Mouse (Mus musculus) frontal cortex, postnatal 36 days (tissue): Measurements from ENCODE around the gene Pdia3.
"Not testable (repeated sequence)": the region's sequence is repeated elsewhere in the genome, so short reads cannot be mapped to it uniquely, and the experiment has no call there.

ENCODE experiments used
- DNase-seq, 2 experiments: peaks; one replicate each; pipeline ENCODE4 v3.0.0; 2022; ENCODE audit warnings: low spot score in 2 of 2

Gene Pdia3

DNA sequence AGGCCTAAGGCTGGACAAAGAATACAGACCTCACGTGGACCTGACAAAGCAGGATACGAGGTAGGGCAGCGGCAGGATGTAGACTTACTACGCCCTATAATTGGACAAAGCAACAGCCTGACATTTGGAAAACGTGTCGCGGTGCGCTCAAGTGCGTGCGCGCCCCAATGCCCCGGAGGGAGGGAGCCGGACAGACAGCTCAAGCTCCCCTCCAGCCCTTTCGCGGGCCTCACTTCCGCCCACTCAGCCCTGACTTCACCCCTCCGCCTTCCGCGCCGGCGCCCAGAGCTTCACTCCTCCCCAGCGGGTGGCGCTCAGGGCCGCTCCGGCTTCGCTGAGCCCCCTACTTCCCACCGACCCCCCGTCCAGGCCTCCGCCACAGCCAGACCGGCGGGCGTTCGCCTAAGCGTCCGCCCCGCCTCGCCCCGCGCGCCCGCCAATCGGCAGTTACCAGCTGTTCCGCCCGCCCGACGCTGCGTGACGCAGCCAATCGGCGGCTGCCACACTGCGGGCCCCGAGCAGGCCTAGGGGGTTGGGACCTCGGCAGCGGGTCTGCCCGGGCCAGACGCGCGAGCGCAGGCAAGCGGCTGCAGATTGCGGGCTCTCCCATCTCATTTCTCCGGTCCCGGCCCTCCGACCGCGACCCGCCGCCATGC lies at the start of gene Pdia3, which contains the start of gene Catsper2:
Gene Pdia3, plus strand, starts transcription at position 389 of the 656 bp plus-strand sequence.
Gene Catsper2, minus strand, starts transcription at position 406 of the 656 bp plus-strand sequence.
- peak; percentile 96 to 97 for DNase-seq

DNA sequence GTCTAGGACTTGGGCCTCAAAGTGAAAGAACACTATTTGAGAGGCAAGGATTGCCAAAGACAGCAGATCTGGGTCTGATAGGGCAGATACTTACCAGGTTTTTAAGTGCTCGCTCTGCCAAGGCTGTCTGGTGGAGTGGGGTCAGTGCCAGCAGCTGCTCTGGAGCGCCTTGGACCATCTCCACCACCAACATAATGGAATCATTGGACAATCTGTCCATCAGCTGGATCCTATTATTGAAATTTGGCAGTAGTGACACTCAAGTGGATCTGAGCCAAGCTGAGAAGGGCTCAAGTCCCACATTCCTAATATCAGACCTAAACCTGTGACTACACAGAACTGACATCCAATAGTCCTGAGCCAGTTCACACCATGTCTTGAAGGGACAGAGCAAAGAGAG lies 44.7 kb upstream of the Pdia3 start:
- no peak for DNase-seq

DNA sequence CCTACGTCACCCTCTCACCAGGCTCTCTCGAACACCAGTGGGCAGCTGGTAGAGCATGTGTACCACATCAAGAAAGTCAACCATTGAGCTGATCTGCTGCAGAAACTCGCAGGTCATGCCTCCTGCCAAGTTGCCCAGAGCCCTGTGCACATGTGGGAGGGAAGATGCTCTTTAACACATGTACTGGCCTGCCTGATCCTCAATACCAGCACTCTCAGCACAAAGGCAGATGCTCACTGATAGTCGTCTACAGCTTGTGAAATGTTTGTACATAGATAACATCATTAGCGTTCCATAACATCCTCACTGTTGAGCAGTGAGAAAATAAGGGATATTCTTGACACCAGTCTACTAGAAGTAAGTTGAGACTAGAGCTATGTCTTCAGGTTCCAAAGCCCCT lies 42.7 kb upstream of the Pdia3 start:
- DNase-seq = no peak

DNA sequence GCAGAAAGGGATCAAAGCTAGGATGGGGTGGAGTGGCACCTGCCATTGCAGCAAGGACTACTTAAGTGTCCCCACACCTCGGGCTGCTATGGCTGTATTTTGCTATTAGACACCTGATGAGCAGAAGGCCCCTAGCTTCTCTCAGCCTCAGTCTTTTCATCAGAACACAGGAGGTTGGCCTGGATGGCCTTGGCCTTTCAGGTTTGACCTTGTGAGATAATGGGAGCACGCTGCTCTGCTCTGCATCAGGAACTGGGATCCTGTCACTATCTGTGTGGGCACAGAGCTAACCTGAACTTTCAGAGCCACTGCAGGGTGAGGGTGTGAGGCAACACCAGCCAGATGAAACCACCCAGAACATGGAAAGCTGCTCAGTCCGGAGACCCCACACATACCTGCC lies 41.3 kb upstream of the Pdia3 start:
- DNase-seq = no peak

DNA sequence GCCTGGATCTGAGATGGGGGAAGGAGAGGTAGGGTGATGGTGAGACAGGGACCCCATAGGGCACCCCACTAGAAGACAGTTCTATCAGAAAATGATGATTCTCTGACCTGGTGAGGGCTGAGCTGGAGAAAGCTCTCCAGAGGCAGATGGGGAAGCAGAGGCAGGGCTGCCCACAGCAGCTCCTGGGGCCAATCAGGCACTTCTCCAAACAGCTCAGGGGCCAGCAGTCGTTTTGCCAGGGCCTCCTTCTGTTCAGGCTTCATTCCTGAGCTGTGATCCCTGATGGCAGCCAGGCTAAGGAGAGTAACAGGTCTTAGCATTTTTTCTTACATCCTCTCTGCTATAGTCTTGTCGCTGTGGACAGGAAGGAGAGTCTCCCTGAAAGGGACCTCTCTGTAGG lies 38.8 kb upstream of the Pdia3 start:
- DNase-seq = no peak

DNA sequence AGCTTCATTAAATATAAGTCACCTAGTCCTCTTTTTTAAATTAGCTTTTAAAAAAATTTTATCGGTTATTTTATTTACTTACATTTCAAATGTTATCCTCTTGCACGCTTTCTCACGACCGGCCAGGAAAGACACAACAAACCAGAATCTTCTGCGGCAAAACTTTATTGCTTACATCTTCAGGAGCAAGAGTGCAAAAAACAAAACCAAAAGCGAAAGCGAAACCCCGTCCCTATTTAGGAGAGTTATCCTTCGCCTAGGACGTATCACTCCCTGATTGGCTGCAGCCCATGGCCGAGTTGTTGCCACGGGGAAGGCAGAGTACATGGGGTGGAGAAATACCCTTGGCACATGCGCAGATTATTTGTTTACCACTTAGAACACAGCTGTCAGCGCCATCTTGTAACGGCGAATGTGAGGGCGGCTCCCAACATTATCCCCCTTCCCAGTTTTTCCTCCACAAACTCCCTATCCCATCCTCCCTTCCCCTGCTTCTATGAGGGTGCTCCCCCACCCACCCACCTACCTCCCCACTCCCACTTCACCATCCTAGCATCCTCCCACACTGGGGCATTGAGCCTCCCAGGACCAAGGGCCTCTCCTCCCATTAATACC lies 26.5 kb upstream of the Pdia3 start, which contains the start of gene Strc:
Gene Strc, minus strand, starts transcription at position 208 of the 615 bp plus-strand sequence.
- DNase-seq = not testable (repeated sequence)

DNA sequence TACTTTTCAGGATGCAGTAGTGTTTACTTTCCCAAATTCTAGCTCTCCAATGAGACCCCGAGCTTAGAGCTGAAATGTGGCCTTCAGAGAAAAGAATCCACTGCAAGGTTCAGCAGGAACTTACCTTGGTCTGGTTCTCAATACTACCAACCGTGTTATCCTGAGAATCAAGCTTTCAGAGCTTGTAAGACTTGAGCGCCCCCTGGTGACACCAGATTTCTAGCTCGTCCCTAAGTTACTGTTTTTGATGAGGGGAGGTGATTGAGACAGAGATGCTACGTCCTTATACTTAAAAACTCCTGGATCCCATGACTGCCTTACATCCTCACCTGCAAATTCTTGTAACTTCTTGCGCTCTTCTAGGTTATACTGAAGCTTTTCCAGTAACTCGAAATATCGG lies 17.0 kb upstream of the Pdia3 start:
- DNase-seq = peak; percentile 89 to 91

DNA sequence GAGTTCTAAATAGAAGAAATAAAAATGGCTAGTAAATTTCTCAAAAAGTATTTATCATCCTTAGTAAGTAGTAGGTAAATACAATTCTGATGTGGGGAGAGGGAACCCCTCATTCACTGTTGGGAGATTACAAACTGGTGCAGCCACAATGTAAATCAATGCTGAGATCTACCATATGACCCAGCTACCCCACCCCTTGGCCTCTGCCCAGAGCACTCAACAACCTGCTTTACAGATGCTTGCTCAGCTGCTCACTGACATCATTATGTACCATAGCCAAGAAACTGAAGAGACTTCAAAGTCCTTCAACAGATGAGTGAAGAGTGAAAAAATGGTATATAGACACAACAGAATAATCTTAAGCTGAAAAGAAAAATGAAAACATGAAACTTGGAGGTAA lies 10.3 kb upstream of the Pdia3 start:
- DNase-seq = no peak

DNA sequence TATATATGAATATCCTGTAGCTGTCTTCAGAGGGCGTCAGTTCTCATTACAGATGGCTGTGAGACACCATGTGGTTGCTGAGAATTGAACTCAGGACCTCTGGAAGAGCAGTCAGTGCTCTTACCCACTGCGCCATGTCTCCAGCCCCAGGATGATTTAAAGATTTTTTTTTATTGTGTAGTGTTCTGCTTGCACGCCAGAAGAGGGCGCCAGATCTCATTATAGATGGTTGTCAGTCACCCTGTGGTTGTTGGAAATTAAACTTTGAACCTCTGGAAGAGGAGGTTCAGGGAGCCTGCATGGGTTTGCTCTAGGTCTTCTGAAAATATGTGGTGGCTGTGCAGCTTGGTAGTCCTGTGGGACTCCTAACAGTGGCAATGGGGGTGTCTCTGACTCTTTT lies 5.4 kb upstream of the Pdia3 start:
- DNase-seq = no peak

DNA sequence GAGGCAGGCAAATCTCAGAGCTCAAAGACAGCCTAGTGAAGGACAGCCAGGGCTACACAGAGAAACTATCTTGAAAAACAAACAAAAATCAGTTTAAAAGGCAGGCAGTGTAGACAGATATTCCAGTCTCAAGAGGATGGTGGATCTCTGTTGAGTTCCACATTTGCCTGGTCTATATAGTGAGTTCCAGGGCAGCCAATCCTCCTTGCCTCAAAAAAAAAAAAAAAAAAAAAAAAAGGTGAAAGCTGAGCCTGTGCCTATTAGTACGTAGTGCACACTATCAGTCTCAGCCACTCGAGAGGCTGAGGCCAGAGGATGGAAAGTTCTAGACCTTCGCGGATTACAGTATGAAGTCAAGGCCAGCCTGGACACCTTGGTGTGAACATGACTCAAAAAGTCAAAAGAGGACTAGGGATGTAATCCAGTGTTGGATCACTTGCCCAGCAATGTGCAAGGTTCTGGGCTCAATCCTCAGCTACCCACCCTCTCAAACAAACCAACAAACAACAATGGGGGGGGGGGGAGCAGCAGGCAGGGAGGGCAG lies 660 bp upstream of the Pdia3 start:
- DNase-seq = no peak

DNA sequence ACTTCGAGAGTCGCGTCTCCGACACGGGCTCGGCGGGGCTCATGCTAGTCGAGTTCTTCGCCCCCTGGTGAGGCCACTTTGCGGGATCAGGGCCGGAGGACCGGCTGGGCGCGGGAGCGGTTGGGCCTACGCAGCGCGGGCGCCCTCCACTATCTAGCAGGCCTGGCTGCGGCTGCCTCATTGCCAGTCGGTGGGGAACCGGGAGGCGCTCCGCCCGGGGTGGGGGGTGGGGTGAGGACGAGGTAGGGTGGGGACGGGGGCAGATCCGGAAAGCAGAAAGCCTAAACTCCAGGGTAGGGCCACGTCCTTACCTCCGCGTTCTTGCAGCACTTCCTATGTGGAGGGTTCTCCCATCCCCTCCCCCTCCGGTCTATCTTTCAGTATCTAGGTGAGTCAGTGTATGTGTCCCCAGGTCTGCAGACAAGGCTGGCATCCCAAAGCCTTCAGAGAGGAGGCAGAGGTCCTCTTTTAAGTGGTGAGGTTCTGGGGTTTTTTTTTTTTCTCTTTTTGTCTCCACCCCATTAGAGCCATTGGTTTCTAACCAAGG lies 637 bp downstream of the Pdia3 start:
- no peak for DNase-seq

DNA sequence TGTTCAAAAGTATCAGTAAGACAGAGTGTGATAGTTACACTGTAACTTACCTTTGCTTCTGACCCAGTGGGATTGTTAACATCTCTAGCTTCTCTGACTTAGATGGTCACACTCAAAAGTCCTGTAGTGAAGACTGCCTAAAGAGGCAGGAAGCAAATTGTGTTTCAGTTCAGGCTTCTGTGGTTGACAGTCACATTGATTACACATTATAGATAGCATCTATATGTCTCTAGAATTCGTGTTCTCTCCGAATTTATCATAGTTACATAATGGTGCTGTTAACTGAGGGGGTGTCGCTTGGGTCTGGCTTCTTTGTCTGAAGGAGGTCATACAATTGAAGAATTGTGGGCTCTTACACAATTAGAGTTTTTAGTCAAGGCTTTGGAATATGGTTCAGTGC lies 1.5 kb downstream of the Pdia3 start:
- no peak for DNase-seq

DNA sequence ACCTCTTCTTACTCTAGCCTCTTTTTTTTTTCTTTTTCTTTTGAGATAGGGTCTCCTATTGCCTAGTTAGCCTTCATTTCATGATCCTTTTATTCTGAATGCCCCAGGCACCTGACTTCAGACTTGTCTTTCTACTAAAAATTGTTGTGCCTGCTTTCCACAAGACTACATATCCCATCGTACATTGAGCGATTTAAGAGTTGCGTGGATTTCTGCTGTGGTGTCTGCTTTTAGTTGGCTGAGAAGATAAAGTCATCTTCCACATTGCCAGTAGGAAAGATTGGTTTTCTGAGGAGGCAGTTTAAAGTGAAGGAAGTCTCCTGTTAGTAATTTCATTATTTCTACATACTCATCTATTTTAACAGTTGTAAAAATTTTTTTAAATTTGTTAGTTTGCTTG lies 2.0 kb downstream of the Pdia3 start:
- DNase-seq = peak in 1 of 2 experiments; percentile 29

DNA sequence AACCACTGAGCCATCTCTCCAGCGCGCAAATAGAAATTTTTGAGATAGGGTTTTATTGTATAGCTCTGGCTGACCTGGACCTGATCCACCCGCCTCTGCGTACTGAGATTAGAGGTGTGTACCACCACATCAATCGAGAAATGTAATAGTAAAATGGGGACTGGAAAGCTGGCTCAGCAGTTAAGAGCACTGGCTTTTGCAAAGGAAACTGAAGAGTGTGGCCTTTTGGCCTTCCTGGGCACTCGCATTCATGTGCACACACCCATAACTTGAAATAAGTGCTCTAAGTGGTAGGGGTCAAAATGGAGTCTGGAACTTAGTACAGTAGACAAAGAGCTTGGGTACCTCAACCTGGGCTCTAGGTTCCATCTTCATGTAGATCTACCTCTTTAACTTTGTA lies 2.8 kb downstream of the Pdia3 start:
- DNase-seq = no peak

DNA sequence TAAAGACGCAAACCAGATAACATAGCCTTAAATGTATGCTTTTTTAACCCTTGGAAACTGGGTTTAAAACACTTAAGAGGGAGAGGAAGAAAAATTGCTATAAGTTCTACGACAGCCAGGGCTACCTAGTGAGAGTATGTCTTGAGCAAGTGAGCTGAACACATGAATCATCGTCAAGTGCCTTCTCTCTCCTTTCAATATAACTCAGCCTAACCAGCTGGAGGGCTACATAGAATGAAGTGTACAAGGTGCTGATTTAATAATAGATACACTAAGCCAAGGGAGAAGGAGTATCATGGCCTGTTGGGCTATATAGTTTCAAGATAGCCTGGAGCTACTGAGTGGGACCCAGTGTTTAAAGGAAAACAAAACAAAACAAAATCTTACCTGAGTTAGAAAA lies 4.9 kb downstream of the Pdia3 start:
- DNase-seq = no peak

DNA sequence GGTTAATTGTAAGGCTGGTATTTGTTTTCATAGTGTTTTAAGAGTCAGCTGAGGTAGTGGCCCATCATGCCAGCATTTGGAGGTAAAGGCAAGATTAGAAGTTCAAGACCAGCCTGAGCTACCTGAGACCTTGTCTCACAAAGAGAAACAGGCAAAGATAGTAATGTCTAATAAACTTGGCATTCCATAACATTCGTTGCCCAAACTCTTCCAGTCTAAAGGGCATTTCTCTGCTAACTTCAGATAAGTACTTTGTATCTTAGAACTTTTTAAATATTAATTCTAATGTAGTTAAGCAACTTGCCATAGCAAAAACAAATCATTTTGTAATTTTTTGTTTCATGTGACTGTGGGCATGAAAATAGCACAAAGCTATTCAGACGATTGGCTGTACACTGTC lies 9.6 kb downstream of the Pdia3 start:
- no peak for DNase-seq

DNA sequence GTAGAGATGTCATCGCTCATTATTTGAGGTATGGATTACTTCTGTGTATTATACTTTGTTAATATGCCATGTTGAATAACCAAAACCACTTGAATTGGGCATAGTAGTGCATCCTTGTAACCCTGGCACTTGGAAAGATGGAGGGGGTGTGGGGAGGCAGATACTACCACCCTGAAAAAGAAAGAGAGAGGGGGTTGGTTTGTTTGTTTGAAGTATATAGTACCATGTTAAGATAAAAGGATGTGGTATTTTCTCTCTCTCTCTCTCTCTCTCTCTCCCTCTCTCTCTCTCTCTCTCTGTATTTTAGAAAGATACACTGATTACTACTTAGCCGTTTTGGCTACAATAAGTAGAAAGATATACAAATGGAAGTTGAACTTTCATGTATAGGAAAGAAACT lies 12.3 kb downstream of the Pdia3 start:
- no peak for DNase-seq

DNA sequence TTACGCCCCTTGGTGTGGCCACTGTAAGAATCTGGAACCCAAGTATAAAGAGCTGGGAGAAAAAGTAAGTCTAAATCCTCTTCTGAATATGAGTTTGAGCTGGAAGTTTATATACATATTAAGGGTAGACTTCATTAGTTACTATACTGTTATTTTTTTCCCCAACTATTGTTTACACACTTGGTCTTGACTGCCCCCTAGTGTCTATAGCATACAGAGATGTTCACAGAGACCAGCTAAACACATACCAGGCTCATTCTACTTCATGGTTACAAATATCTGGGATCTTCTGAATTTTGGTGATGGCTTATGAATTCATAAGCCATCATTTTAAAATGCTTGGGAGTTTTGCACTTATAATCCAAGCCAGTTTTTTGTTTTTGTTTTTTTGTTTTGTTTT lies 21.3 kb downstream of the Pdia3 start:
- no peak for DNase-seq

DNA sequence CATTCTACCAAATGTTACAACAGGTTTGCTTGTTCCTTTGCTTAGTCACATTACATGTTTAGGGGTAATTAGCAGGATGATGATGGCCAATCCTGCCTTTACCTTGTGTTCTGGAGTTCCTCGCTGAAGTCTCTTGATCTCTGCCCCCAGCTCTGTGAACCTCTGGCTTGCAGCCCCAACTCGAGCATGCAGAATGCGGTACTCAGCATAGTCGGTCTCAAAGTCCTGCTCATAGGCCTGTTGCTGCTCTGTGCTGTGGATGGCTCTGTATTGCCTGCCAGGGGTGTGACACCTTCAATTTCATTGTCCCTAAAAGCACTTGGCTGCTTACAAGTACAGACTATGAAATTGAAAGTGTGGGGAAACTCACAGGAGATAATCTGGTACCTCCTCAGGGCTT lies 26.2 kb downstream of the Pdia3 start:
- no peak for DNase-seq

DNA sequence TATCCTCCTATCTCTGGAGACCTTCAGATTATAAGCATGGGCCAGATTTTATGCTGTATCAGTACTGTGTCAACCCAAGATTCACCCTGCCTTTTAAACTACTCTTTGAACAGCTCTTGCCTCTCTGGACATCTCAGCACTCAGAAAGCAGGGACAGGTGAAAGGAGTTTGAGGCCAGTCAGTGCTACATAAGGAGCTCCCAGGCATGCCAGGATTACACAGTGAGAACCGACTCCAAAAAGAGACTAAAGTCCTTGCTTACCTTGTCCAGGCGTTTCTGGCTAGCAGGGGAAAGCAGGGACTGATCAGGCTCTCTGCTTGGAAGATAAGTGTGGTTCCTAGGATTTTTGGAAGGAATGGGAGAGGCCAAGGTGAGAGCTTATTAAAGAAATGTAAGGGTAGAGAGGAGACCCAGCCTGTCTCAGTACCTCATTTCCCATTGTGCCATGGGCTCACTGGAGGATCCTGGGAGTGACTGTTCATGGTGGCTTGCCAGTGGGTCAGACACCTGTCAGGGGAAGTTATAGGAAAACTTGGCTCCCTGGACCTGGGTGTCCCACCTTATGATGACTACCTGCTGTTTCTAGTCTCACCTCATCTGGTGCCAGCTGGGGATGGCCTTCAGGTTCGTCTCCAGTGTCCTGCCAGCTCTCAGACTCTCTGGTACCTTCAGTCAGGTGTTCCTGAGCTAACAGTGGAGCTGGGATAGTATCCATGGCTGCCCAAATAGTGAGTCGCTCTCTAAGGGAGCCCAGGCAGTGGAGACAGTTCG lies 27.4 kb downstream of the Pdia3 start:
- no peak for DNase-seq

DNA sequence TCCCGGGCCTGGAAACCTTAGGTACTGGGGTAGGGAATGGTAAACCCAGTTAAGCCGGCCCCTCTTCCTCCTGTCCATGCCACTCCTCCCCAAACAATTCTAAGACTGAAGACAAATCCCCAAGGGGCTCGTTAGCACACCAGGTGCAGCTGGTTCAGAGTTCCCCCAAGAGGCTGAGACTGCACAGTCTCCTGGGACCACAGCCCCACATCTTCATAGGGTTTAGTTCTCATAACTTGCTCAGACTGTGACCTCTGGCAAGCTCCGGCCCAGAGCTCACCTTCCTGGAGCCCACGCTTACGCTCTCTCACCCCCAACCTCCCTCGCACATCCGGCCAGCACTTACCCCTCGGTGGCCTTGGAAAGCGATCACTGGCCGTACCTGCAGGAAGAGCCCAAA lies 28.2 kb downstream of the Pdia3 start:
- DNase-seq = no peak
